Mouse (Mus musculus) spleen, embryonic (tissue): ENCODE data around the gene Dhx37.
"Not testable (repeated sequence)": the region's sequence is repeated elsewhere in the genome, so short reads cannot be mapped to it uniquely, and the experiment has no call there.

ENCODE experiments used
- CTCF ChIA-PET: fragments of 350-600 bp; sonication (Branson Sonifier 250); formaldehyde crosslinking; loops from one replicate; lab custom pipeline; 2022; lab: Charles Lee

The Dhx37 gene

GRCm38 (mm10) chr5:125449306-125449705 lies 15.4 kb upstream of the Dhx37 start:
- CTCF ChIA-PET = no interaction called here

GRCm38 (mm10) chr5:125448631-125449030 lies 14.7 kb upstream of the Dhx37 start:
- CTCF ChIA-PET = no interaction called here

GRCm38 (mm10) chr5:125448026-125448425 lies 14.1 kb upstream of the Dhx37 start:
- CTCF ChIA-PET = no interaction called here

- CTCF ChIA-PET = no interaction called here
Measured at GRCm38 (mm10) chr5:125446344-125446743, 12.4 kb upstream of the Dhx37 start.

- CTCF ChIA-PET = no interaction called here
Measured at GRCm38 (mm10) chr5:125444554-125444953, 10.6 kb upstream of the Dhx37 start.

- CTCF ChIA-PET = no interaction called here
Measured at GRCm38 (mm10) chr5:125443915-125444314, 10.0 kb upstream of the Dhx37 start.

- CTCF ChIA-PET = interaction anchor here (0.5 kb wide), 1 partner anchor 32 kb away, joined by 3 read pairs; no protein-coding TSS in a partner anchor
Measured at GRCm38 (mm10) chr5:125443335-125443734, 9.4 kb upstream of the Dhx37 start.

GRCm38 (mm10) chr5:125442136-125442995 lies 8.4 kb upstream of the Dhx37 start:
- CTCF ChIA-PET = interaction anchor here (0.5 to 0.6 kb wide), 2 partner anchors 15 to 31 kb away, joined by 3 read pairs; no protein-coding TSS in a partner anchor

- CTCF ChIA-PET = interaction anchor here (0.6 kb wide), 1 partner anchor 16 kb away, joined by 3 read pairs; no protein-coding TSS in a partner anchor
Measured at GRCm38 (mm10) chr5:125441234-125442114, 7.6 kb upstream of the Dhx37 start, which contains the start of gene Bri3bp. TSS of gene Bri3bp (plus strand) at chr5:125441568.

GRCm38 (mm10) chr5:125440583-125441233 lies 6.8 kb upstream of the Dhx37 start:
- CTCF ChIA-PET = interaction anchor here (0.6 kb wide), 1 partner anchor 46 kb away, joined by 5 read pairs; no protein-coding TSS in a partner anchor

GRCm38 (mm10) chr5:125434347-125434746 lies 426 bp upstream of the Dhx37 start:
- CTCF ChIA-PET = not testable (repeated sequence)

- CTCF ChIA-PET = interaction anchor here (0.6 to 1.2 kb wide), 2 partner anchors 8 to 12 kb away, joined by 4 to 9 read pairs; no protein-coding TSS in a partner anchor
Measured at GRCm38 (mm10) chr5:125432324-125432723, 1.6 kb downstream of the Dhx37 start.

- CTCF ChIA-PET = no interaction called here
Measured at GRCm38 (mm10) chr5:125426343-125426742, 7.6 kb downstream of the Dhx37 start.

- CTCF ChIA-PET = no interaction called here
Measured at GRCm38 (mm10) chr5:125425698-125426276, 8.1 kb downstream of the Dhx37 start.

GRCm38 (mm10) chr5:125419124-125419523 lies 14.8 kb downstream of the Dhx37 start:
- CTCF ChIA-PET = no interaction called here

GRCm38 (mm10) chr5:125418636-125419035 lies 15.3 kb downstream of the Dhx37 start:
- CTCF ChIA-PET = no interaction called here

- CTCF ChIA-PET = interaction anchor here (0.5 kb wide), 1 partner anchor 8 kb away, joined by 8 read pairs; no protein-coding TSS in a partner anchor
Measured at GRCm38 (mm10) chr5:125416183-125416582, 17.7 kb downstream of the Dhx37 start.

- CTCF ChIA-PET = no interaction called here
Measured at GRCm38 (mm10) chr5:125413763-125414162, 20.2 kb downstream of the Dhx37 start.

GRCm38 (mm10) chr5:125412536-125412935 lies 21.4 kb downstream of the Dhx37 start:
- CTCF ChIA-PET = interaction anchor here (0.6 to 1.0 kb wide), 3 partner anchors 11 to 59 kb away, joined by 3 to 4 read pairs (median 3); partner anchors contain the start of gene Gm10382

- CTCF ChIA-PET = interaction anchor here (0.6 to 1.0 kb wide), 4 partner anchors 10 to 876 kb away, joined by 3 to 5 read pairs (median 4); partner anchors contain the start of gene Gm10382
Measured at GRCm38 (mm10) chr5:125411972-125412530, 21.9 kb downstream of the Dhx37 start.
